Mouse (Mus musculus): ENCODE results near the gene Anks6.

Gene Anks6

DNA sequence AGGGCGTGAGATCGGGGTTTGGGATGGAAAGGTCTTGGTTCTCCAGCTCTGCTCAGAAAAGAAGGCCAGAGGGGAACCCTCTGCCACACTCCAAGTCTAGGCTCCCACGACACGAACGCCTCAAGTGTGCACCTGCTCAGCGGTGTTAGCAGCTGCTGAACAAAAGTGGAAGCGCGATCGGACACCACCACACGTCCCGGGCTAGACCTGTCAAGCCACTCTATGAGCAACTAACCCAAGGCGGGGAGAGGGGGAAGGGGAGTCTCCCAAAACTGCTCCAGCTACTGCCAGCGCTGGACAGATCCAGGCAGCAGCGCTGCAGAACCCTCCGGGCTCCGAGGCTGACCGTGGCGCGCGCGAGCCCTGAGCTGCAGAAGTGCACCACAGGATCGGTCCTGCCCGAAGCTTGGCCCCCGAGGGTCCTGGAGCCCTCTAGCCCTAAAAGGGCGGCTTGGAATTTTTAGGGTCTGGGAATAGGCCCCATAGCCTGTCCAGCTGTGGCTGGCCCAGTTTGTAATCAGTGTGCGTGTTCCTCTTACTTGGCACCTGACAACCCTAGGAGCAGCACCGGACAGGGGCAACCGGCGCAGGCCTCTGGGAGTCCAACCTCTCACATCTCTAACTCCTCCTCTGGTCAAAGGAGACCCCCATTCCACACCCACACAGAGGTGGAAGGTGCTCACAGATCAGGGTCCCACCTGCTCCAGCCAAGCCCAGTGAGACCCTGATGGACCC is 66.8 kb downstream of the Anks6 start:
- DNase-seq (ENCODE audit: extremely low spot score): peak; percentile 44

DNA sequence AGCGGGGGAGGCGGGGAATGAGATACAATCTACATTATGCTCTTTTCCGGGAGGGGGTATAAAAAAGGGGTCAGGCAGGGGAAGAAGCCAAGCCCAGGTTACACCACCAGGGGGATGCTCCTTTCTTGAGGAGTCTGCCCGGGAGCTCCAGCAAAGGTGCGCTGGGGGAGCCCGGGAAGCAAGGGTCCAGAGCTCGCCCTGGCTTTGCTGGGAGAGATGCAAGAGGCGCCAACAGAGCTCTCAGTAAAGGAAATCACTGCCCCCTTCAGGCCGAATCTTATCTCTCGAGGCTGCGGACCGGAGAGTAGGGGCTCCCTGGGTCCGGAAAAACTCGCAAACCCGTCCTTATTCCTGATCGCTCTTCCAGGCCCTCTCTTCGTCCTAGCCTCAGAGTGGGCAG is 67.4 kb downstream of the Anks6 start:
- DNase-seq (ENCODE audit: extremely low spot score): peak; percentile 63

DNA sequence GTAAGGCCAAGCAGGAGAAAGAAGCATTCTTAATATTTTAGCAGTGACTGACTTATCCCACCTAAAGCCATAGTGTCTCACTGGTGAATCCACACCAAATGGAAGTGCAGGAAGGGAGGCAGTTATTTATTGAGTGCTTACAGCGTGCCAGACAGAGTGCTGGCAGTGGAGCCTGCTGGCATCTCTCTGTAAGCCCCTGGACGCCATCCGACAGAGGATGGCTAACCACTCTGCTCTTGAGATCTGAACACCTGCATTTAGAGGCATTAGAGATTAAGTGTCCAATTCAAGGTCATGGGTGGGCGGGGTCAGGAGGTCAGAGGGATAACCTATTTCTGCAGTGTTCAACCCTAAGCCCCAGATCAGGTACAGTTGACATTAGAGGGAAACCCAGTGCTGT is 68.4 kb downstream of the Anks6 start:
- no peak for DNase-seq (ENCODE audit: extremely low spot score)

DNA sequence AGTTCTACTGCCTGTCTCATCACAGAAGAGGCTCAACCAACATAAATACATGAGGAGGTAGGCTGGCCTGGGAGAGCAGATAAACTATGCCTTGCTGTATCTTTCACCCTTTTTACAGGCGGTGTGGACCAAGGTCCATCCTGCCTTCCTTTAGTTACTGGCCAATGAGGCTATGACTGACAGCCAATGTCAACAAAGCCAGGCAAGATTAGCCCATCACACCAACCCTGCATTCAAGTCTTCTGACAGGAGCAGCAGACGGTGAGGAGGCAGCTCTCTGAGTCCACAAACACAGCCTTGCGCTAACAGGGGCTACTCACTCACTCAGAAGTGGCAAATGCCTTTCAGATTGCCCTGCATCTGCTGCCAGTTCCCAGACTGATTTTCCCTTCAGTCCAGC is 69.0 kb downstream of the Anks6 start:
- no peak for DNase-seq (ENCODE audit: extremely low spot score)

DNA sequence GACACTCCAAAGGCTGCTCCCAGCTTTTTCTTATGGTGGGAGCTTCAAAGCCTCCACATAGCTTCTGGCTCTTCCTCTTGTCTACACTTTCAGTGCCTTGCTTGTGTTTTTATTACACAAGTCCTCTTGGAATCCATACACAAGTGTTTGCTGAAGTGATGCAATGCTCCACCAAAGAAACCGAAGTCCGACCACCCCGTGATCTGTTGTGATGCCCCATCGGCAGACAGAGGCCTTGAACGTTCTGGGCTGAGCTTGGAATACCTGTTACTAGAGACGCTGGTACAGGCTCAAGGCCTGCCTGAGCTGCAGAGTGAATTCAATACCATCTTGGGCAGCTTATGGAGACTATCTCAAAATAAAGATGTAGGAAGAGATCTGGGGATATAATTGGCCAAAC is 69.4 kb downstream of the Anks6 start:
- no peak for DNase-seq (ENCODE audit: extremely low spot score)

DNA sequence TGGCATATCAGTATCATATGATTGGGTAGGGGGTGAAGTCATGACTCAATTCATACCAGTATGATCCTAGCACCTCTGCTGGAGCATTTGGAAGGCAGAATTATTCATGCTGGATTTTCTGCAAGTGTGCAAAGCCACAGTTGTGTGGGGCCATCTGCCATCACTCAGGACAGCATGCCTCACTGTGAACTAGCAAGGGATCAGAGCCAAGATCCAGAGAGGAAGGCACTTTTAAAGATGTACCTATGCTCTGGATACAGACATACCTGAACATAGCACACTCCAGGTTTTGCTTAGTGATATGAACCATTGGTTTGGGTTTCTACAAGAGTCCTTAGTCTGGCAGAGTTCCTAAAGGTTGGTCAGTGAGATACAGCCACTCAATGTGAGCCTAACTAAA is 71.2 kb downstream of the Anks6 start:
- no peak for DNase-seq (ENCODE audit: extremely low spot score)

DNA sequence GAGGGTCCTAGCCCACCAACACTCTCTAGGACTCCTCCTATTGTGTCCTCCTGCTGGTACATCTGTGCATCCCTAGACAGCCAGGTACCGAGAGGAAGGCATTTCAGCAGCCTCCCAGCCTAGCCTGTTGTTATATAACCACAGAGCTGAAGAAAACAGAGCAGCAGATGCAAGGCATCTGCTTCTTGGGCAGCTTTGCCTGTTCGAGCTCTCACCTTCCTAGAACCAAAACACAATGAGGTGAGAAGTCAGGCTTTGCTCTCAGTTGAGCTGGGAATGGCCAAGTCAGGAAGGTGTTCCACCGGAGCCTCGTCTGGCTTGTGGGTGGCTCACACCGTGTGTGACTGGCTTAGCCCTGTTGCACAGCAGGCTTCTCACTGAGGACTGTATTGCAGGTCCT is 74.3 kb downstream of the Anks6 start:
- no peak for DNase-seq (ENCODE audit: extremely low spot score)

DNA sequence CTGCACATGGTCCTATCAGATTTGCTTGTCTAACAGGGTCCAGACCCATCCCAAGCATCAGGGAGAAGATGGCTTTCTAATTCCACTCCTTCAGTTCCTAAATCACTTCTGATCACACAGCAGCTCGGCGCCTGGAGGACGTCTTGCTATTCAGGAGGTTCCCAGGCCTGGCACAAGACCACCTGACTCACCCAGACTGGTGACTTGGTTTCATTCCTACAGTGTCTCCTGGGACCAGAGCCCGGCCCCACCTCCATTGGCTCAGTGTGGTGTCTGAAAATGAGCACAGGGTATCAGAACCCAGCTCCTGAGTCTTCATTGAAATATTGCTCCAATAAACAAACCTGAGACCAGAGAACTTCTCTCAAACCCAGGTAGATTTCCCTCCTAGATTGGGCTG is 75.1 kb downstream of the Anks6 start:
- no peak for DNase-seq (ENCODE audit: extremely low spot score)

DNA sequence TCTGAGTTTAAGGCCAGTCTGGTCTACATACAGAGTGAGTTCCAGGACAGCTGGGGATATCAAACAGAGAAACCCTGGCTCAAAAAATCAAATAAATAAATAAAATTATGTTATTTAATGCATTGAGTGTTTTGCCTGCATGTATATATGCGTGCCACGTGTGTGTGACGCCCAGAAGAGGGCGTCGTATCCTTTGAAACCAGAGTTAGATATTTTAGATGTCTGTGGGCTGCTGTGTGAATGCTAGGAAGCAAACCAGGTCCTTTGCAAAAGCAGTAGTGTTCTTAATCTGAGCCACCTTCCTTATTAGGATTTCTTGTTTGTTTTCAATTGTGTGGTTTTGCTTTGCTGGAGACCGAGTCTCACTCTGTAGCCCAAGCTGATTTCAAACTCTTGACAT is 78.9 kb downstream of the Anks6 start:
- no peak for DNase-seq (ENCODE audit: extremely low spot score)

DNA sequence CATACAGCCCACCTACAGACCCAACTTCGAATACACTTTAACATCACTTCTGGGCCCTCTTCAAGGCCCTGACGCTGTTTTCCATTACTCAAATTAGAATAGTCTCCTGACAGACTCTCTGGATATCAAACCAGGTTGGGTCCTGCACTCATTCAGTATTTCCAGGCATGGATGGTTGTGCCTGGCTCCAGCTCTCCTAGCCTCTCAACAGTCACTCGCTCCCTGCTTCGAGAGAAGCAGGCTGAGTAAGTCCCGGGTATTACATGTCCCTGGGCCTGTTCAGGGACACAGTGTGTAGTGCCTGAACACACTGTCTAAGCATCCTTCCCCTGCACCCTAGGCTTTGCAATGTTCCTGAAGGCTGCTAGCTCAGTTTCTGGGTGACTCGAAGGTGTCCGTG is 80.1 kb downstream of the Anks6 start:
- no peak for DNase-seq (ENCODE audit: extremely low spot score)

DNA sequence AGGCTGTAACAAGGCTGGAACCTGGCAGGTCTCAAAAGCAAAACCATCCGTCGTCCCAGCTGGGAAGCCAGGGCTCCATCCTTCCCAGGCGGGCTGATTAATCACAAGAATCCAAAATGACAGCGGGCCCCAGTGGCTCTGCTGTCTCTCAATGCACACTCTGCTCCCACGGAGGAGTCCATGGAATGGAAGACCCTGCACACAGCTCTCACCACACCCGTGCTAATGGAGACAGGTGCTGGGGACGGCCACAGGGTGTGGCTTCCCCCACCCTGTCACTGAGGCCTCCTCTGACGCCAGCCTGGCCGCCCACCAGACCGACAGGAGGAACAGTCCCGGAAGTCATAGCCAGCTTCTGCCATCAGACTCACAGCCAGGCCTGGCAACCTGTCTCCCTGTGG is 80.6 kb downstream of the Anks6 start:
- DNase-seq (ENCODE audit: extremely low spot score): no peak

DNA sequence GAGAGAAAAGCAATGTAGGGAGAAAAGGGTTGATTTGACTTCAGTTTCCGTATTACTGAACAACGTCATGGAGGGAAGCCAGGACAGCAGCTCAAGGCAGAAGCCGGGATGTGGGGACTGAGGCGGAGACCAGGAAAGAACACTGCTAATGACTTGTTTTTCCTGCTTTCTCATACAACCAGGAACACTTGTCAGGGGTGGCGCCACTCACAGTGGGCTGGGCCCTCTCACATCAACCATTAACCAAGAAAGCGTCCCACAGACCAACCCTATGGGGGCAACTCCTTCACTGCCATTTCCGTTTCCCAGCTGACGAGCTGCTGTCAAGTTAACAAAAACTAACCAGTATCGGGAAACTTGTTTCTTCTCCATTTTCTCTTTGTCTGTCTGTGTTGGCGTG is 83.9 kb downstream of the Anks6 start:
- no peak for DNase-seq (ENCODE audit: extremely low spot score)

DNA sequence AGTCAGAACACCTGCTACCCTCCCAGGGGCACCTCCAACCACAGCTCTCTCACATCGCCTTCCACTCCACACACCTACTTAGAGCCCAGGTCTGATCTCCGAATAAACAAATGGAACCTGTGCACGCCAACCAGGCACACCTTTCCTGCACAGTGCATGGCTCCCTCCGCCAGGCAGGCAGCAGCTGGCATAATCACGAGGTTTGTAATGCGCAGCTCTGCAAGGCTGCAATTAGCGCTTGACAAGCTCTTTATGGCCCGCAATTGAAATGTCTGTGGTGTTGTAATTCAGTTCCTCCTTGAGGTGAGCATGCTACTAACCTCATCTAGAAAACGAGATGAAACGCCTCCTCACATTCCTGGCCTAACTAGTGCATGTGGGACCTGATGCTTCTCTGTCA is 89.2 kb downstream of the Anks6 start:
- DNase-seq (ENCODE audit: extremely low spot score): no peak

DNA sequence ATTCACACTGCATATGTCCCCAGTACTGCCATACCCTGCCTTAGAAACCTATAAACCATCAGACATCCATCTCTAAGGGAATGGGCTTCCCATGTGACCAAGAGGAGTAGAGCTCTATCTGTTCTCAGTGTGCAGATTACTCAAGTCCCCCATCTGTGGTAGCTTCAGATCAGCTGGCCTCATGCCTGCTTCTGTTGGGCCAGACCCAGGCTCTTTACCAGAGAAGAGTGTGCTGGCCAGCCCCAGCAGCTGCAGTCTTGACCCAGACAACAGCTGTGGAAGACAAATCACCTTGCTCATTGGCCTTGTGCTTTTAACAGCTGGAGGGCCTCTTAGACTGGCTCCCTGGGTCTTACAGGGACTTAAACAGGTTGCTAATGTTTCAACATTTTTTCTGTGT is 90.7 kb downstream of the Anks6 start:
- no peak for DNase-seq (ENCODE audit: extremely low spot score)
